Mouse (Mus musculus): Measurements from ENCODE around the gene Slc29a3.

- TF ChIP-seq CTCF (IDR thresholded peaks at IDR 0.05; ENCODE audit: insufficient read depth, low read depth, low read length), result no peak
- no peak for TF ChIP-seq POLR2A (IDR thresholded peaks at IDR 0.05; ENCODE audit: insufficient read depth, low read depth, low read length)
Measured at GRCm38 (mm10) chr10:60787303-60788074, 34.9 kb upstream of the Slc29a3 start.
